Mouse (Mus musculus) liver, embryonic 11.5 days (tissue): ENCODE data around the gene Sergef. TPM values are rescaled to one million over a fixed set of nuclear protein-coding genes. Genes with fewer than 3 reads are reported as not detected.

Source experiments
- ATAC-seq: fragments of 200-750 bp; cut with Nextera tagmentation; replicated peaks from 2 replicates; pipeline ENCODE4 v1.8.0; 2017; ENCODE audit warnings: moderate number of reproducible peaks, mild to moderate bottlenecking, moderate TSS enrichment, moderate library complexity; ENCODE audit not compliant: low FRiP score
- DNase-seq: peaks from one replicate; pipeline ENCODE4 v3.0.0-alpha.2; 2017; ENCODE audit warnings: low spot score
- H3K27ac ChIP-seq: fragments of 300-500 bp; sonication (generic); 2 replicates; pipeline ENCODE4 v1.5.1; 2014; ENCODE audit warnings: mild to moderate bottlenecking, low read depth, low read length, control low read depth
- H3K27me3 ChIP-seq: fragments of 300-500 bp; sonication (generic); replicated peaks from 2 replicates; pipeline ENCODE4 v1.6.1; 2014; ENCODE audit warnings: low read length, mixed read lengths; ENCODE audit not compliant: control insufficient read depth, insufficient read depth
- H3K36me3 ChIP-seq: fragments of 300-500 bp; sonication (generic); 2 replicates; pipeline ENCODE4 v1.6.1; 2014; ENCODE audit warnings: mild to moderate bottlenecking, low read length, moderate library complexity, mixed read lengths; ENCODE audit not compliant: control insufficient read depth, insufficient read depth
- H3K4me1 ChIP-seq: fragments of 300-500 bp; sonication (generic); replicated peaks from 2 replicates; pipeline ENCODE4 v1.6.1; 2014; ENCODE audit warnings: low read length, mixed read lengths; ENCODE audit not compliant: control insufficient read depth, insufficient read depth
- H3K4me2 ChIP-seq: fragments of 300-500 bp; sonication (generic); 2 replicates; pipeline ENCODE4 v1.6.1; 2014; ENCODE audit warnings: mild to moderate bottlenecking, control low read depth, moderate library complexity
- H3K4me3 ChIP-seq: fragments of 300-500 bp; sonication (generic); 2 replicates; pipeline ENCODE4 v1.5.1; 2014; ENCODE audit warnings: low read depth, low read length, control low read depth
- H3K9ac ChIP-seq: fragments of 300-500 bp; sonication (generic); 2 replicates; pipeline ENCODE4 v1.6.1; 2014; ENCODE audit warnings: low read depth, low read length, control low read depth
- H3K9me3 ChIP-seq: fragments of 300-500 bp; sonication (generic); 2 replicates; pipeline ENCODE4 v1.6.1; 2016; ENCODE audit warnings: low read length, inconsistent platforms, mixed read lengths; ENCODE audit not compliant: control insufficient read depth
- WGBS: fragments of 180-500 bp; shearing (Covaris S2); extraction: QIAGEN DNeasy Blood & Tissue Kit; methylation state at CpG from one replicate; pipeline ENCODE4 v1.1.7; 2014; 5-methylcytosine and 5-hydroxymethylcytosine counted together
- polyA plus RNA-seq: library from polyadenylated mRNA; unstranded; fragments of >200 nt; fragmentation: Nextera tagmentation; extraction: Ambion mirVana; gene quantifications from 2 replicates; pipeline ENCODE4 v1.2.1, GENCODE M21; 2014

Gene Sergef
- polyA plus RNA-seq, 1 experiment from 2014 or later = 13.2 TPM

DNA sequence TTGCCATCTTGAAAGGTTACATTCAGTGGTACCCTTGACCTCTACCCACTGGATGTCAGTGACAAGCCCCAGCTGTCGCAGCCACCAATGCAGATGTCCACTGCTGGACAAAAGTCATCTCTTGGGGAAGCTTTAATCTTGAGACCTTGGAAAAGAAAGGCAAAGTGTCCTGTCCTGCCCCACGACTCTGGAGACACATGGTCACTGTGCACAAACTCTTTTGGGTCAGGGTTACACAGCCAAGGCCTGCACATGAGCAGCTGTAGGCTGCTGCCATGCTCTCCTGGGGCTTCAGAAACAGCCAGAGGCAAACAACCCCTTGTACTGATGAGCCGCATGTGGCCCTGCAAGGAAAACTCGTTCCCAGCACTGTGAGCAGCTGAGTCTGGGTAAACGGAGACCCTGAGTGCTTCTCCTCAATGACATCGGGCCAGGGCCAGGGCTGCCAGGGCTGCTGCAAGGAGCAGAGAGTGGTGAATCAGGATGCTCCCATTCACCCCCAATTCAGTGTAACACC is 27.1 kb downstream of the Sergef start:
- Histone ChIP-seq H3K27me3 (no peaks in the 10 kb centered on the region), H3K9me3 (no peaks in the 10 kb centered on the region), H3K9ac (no peak overlapping the region), H3K36me3 (no peaks in the 10 kb centered on the region), H3K4me3 (no peak overlapping the region), H3K4me2 (no peak overlapping the region), H3K4me1 (no peaks in the 10 kb centered on the region), H3K27ac (no peak overlapping the region)
- no peak for DNase-seq
- ATAC-seq = no peak
- 83% methylated on average over 6 of the region's 6 CpGs for WGBS

- Histone ChIP-seq H3K27me3 (no peaks in the 10 kb centered on the region), H3K9ac (no peak overlapping the region), H3K27ac (no peak overlapping the region), H3K9me3 (no peaks in the 10 kb centered on the region), H3K4me2 (no peak overlapping the region), H3K4me3 (no peak overlapping the region), H3K4me1 (no peaks in the 10 kb centered on the region), H3K36me3 (no peaks in the 10 kb centered on the region)
- 87% methylated on average over 9 of the region's 9 CpGs for WGBS
- DNase-seq (no peak), ATAC-seq (no peak)
Observed at GRCm38 (mm10) chr7:46611970-46612369, 27.6 kb downstream of the Sergef start.

DNA sequence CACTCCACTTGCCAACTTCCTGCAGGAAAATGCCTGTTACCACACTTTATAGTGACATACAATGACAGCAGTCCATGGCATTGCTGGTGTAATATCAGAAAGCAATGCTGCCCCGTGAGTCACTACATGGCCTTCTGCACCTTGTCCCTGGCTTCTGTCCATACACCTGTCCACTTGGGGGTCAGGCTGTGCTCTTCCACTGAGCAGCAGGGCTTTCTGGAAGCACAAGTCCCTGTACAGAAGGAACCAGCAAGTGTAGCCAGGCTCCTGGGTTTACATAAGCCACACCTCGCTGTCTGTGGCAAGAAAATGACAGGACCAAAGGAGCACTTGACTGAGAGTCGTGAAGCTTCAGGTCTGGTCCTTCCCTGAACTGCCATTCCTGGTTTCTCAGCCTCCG is 30.3 kb downstream of the Sergef start:
- no peaks in the 10 kb centered on the region for H3K9me3 ChIP-seq
- no peaks in the 10 kb centered on the region for H3K4me1 ChIP-seq
- H3K9ac ChIP-seq = no peak overlapping the region
- DNase-seq (no peak), ATAC-seq (no peak)
- H3K27me3 ChIP-seq = no peaks in the 10 kb centered on the region
- H3K4me2 ChIP-seq = no peak overlapping the region
- H3K27ac ChIP-seq = no peak overlapping the region
- no peak overlapping the region for H3K4me3 ChIP-seq
- no peaks in the 10 kb centered on the region for H3K36me3 ChIP-seq
- WGBS = 81% methylated on average over 4 of the region's 4 CpGs

DNA sequence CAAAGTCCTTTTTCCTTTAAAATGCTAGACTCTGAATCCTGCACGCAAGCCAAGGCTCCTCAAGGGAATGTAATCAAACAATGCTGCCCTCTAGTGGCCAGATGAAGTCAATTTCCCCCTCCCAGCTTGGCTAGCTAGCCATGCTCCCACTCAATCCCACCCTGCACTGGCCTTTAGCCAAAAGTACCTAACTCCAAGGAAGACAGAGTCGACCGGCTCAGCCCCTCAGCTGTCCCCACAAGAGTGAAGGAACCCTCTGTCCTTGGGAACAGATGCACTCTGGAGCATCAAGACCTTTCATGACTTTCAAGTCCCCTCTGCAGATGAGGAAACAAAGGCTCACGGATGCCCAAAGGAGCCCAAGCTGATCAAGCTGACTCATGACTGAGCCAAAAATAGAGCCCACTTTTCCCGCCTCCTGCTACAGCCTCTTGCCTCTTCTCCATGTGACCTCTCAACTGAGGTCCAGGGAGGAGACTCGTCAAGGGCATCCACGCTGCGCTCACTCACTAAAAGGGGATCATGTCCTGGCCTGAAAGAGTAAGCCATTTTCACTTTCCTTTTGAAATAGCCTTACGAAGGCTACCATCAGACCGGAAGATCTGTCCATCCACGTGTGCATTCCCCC is 32.1 kb downstream of the Sergef start:
- Histone ChIP-seq H3K27me3 (no peaks in the 10 kb centered on the region), H3K36me3 (no peaks in the 10 kb centered on the region), H3K9me3 (no peaks in the 10 kb centered on the region), H3K9ac (no peak overlapping the region), H3K4me1 (no peaks in the 10 kb centered on the region), H3K4me3 (no peak overlapping the region), H3K4me2 (no peak overlapping the region), H3K27ac (no peak overlapping the region)
- WGBS = 49% methylated on average over 11 of the region's 11 CpGs
- ATAC-seq (0 out of 2 replicates have a peak, but pooled peaks have one; percentile 20), DNase-seq (peak; percentile 53)

GRCm38 (mm10) chr7:46607031-46607426 is 32.6 kb downstream of the Sergef start:
- H3K4me1 ChIP-seq = no peaks in the 10 kb centered on the region
- H3K27ac ChIP-seq = no peak overlapping the region
- no peaks in the 10 kb centered on the region for H3K27me3 ChIP-seq
- no peaks in the 10 kb centered on the region for H3K9me3 ChIP-seq
- H3K36me3 ChIP-seq = no peaks in the 10 kb centered on the region
- H3K4me2 ChIP-seq = no peak overlapping the region
- WGBS = 56% methylated on average over 8 of the region's 8 CpGs
- DNase-seq (no peak), ATAC-seq (0 out of 2 replicates have a peak, but pooled peaks have one; percentile 43)
- no peak overlapping the region for H3K4me3 ChIP-seq
- H3K9ac ChIP-seq = no peak overlapping the region

DNA sequence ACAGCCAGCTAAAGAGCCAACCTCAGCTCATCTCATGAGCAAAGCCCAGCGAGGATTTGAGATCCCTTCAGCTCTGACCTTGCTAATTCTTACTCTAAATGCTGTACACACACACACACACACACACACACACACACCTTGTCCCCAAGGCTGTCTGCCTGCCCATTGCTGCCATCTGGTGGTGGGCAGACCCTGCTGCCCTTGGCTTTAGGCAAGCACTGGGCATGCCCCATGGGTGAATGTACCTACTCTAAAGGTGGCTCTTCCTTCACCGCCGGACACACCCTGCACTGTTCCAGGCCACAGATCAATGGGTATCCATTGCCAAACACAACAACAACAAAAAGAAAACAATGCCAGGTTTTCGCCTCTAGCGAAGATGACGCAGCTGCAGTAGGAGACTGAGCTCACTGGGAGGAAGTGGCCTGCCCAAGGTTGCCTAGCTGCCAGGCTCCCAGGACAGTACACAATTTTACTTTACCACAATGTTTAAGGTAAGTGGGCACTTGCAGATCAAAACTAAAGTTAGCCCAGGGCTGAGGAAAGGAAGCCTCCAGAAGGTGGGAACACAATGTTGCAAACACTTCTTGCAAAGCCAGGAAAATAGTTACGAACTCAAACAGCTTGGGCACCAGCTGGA is 33.1 kb downstream of the Sergef start:
- H3K27ac ChIP-seq = no peak overlapping the region
- no peaks in the 10 kb centered on the region for H3K4me1 ChIP-seq
- H3K27me3 ChIP-seq = no peaks in the 10 kb centered on the region
- no peaks in the 10 kb centered on the region for H3K9me3 ChIP-seq
- ATAC-seq = no peak
- H3K9ac ChIP-seq = no peak overlapping the region
- DNase-seq = peak; percentile 53
- no peak overlapping the region for H3K4me3 ChIP-seq
- H3K36me3 ChIP-seq = no peaks in the 10 kb centered on the region
- no peak overlapping the region for H3K4me2 ChIP-seq
- 76% methylated on average over 7 of the region's 7 CpGs for WGBS

DNA sequence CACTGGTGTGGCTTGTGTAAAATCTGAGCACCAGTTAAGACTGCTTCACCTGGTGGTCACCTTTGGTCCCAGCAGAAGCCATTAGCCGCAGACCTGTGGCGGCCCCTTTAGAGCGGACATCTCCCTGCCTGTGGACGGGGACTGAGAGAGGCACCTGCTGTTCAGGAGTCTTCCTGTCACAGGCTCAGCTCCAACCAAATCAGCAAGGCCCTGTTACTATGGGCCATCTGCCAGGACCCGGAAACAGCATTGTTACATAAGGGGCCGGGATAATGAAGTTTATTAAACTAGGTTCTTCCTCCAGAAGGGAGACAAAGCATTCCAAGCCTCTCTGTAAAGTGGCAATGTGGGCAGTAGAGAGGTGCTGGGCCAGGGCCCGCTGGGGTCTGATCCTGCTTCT is 36.6 kb downstream of the Sergef start:
- WGBS = 91% methylated on average over 7 of the region's 7 CpGs
- H3K27ac ChIP-seq = no peak overlapping the region
- no peaks in the 10 kb centered on the region for H3K4me1 ChIP-seq
- H3K27me3 ChIP-seq = no peaks in the 10 kb centered on the region
- no peak overlapping the region for H3K4me3 ChIP-seq
- H3K4me2 ChIP-seq = no peak overlapping the region
- ATAC-seq (no peak), DNase-seq (no peak)
- H3K36me3 ChIP-seq = no peaks in the 10 kb centered on the region
- no peaks in the 10 kb centered on the region for H3K9me3 ChIP-seq
- H3K9ac ChIP-seq = no peak overlapping the region

DNA sequence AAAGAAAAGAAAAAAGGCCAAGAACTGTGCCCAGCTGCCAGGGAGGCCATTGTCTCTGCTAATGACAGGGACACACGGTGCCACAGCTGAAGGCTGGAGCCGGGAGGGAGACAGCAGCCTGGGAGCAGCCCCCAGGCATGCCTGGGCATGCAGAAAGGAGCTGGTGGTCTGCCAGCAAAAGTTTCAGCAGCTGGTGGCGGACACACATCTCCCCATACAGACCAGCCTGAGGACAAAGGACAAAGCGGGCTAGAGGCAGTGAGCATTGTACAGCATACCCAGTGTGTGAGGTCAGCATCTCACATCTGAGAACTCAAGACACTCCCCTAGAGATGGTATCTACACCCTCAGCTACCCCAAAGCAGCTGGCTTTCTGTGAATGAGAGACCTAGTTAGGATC is 37.5 kb downstream of the Sergef start:
- ATAC-seq (no peak), DNase-seq (no peak)
- Histone ChIP-seq H3K4me1 (no peaks in the 10 kb centered on the region), H3K9ac (no peak overlapping the region), H3K4me2 (no peak overlapping the region), H3K4me3 (no peak overlapping the region), H3K27me3 (no peaks in the 10 kb centered on the region), H3K9me3 (no peaks in the 10 kb centered on the region), H3K36me3 (no peaks in the 10 kb centered on the region), H3K27ac (no peak overlapping the region)
- 76% methylated on average over 4 of the region's 4 CpGs for WGBS

- 64% methylated on average over 5 of the region's 5 CpGs for WGBS
- DNase-seq = no peak
Observed at GRCm38 (mm10) chr7:46601097-46601496, 38.5 kb downstream of the Sergef start.

More at GRCm38 (mm10) chr7:46601097-46601496, 38.5 kb downstream of the Sergef start:
- Histone ChIP-seq H3K4me1 (no peaks in the 10 kb centered on the region), H3K4me2 (no peak overlapping the region), H3K36me3 (no peaks in the 10 kb centered on the region), H3K9me3 (no peaks in the 10 kb centered on the region), H3K4me3 (no peak overlapping the region), H3K27me3 (no peaks in the 10 kb centered on the region), H3K27ac (no peak overlapping the region), H3K9ac (no peak overlapping the region)
- ATAC-seq = no peak
